Mouse (Mus musculus): Measurements from ENCODE around the gene Chst12.

Chst12 gene

GRCm38 (mm10) chr5:140572611-140573010 is 67.3 kb downstream of the Chst12 start:
- DNase-seq = no peak
